Mouse (Mus musculus) layer of hippocampus, adult 9-10 months (tissue): ENCODE measurements around the gene Efcab11.

Experiments
- DNase-seq: peaks from one replicate; pipeline ENCODE4 v3.0.0; 2022; ENCODE audit warnings: low spot score

Gene Efcab11

DNA sequence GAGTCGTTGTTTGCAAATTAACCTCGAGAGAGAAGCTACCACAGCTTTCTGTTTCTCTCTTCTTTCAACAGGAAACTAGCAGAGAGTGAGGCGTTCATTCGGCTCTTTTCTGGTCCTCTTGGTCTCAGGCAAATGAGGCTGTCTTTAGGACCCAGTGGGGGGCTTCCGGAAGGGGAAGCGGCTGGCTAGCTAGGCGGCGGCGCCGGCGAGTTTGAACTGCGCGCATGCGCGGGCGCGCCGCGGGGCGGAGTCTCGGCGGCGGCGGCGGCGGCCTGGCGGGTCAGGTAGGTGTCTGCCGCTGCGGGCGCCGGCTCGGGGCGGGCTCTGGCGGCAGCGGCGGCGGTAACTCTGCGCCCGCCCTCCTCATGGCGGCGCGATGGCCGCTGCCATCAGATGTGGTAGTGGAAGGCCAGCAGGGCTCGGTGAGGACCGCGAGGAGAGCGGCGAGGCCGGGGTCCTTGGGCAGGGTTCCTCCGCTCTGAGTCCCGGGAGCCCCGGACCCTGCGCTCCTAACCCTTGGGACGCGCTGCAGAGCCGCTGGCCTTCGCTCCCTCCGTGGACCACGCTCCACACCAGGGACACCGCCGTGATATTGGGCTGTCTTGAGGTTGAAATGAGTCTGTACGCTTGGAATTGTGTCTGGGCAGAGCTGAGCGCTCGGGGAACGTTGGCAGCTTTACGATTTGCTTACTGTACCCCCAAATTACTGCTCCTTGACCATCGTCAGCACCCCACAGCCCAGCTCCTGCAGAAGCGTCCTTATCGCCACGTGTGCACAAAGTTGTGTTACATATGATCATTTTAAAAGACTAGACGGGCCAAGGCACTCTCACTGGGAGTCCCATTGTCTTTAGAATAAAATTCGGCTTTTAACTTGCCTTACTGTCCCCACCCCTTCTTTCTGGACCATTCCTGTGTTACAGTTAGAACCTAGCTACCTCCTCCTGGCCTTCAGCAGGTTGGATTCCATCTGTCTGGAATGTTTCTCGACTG lies at the start of gene Efcab11, which contains the start of gene Tdp1:
TSS of gene Efcab11 (minus strand) at position 171 of the 993 bp plus-strand sequence.
TSS of gene Tdp1 (plus strand) at position 249 of the 993 bp plus-strand sequence.
- peak; percentile 43 for DNase-seq

- DNase-seq: no peak
Measured at GRCm38 (mm10) chr12:99933630-99934029, 49.4 kb upstream of the Efcab11 start.

GRCm38 (mm10) chr12:99932245-99932644 lies 48.0 kb upstream of the Efcab11 start:
- no peak for DNase-seq

GRCm38 (mm10) chr12:99929160-99929559 lies 44.9 kb upstream of the Efcab11 start:
- DNase-seq: no peak

GRCm38 (mm10) chr12:99928311-99928710 lies 44.1 kb upstream of the Efcab11 start:
- no peak for DNase-seq

- no peak for DNase-seq
Measured at GRCm38 (mm10) chr12:99923703-99924102, 39.5 kb upstream of the Efcab11 start.

DNA sequence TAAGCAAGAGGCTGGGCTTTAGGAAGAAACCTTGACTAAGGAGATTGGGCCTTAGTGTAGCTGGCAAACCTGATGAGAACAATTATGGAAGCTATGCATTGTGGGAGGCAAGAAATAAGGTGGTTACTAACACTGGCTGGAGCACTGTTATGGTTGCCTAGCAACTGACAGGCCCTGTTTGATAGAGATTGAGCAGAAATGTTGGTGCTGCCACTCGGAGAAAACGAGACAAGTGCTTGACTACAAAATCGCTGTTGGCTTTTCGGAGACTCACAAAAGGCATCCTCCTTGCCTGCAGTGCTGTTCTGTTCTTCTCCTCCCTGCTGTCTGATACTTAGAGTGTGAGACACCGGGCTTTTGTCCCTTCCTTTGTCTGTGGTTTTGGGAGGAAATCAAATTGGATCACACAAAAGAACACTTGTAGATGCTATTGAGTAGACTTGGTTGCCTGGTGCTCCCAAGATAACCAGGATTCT lies 38.9 kb upstream of the Efcab11 start:
- DNase-seq: no peak

- no peak for DNase-seq
Measured at GRCm38 (mm10) chr12:99921045-99921444, 36.8 kb upstream of the Efcab11 start.

DNA sequence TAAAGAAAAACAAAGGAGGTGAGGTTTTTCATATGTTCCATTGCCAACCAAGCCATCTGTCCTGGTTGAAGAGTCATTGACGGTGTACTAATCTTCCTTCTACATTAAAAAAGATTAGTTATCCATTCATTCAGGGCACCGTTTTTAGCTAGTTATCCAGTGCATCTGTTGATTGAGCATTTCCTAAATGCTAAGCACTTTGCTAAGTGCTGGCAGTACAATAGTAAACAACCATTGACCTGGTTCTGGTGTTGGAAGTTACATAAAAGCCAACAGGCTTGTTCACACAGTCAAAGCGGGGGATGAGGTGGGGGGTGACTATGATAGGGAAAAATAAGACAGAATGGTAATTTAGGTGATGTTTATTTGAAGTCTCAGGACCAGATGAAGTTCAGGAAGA lies 35.4 kb upstream of the Efcab11 start:
- no peak for DNase-seq

GRCm38 (mm10) chr12:99917800-99918427 lies 33.7 kb upstream of the Efcab11 start:
- DNase-seq: no peak

- no peak for DNase-seq
Measured at GRCm38 (mm10) chr12:99911466-99911865, 27.2 kb upstream of the Efcab11 start.

- DNase-seq: no peak
Measured at GRCm38 (mm10) chr12:99904537-99904936, 20.3 kb upstream of the Efcab11 start.

GRCm38 (mm10) chr12:99902867-99903370 lies 18.7 kb upstream of the Efcab11 start:
- DNase-seq: no peak

DNA sequence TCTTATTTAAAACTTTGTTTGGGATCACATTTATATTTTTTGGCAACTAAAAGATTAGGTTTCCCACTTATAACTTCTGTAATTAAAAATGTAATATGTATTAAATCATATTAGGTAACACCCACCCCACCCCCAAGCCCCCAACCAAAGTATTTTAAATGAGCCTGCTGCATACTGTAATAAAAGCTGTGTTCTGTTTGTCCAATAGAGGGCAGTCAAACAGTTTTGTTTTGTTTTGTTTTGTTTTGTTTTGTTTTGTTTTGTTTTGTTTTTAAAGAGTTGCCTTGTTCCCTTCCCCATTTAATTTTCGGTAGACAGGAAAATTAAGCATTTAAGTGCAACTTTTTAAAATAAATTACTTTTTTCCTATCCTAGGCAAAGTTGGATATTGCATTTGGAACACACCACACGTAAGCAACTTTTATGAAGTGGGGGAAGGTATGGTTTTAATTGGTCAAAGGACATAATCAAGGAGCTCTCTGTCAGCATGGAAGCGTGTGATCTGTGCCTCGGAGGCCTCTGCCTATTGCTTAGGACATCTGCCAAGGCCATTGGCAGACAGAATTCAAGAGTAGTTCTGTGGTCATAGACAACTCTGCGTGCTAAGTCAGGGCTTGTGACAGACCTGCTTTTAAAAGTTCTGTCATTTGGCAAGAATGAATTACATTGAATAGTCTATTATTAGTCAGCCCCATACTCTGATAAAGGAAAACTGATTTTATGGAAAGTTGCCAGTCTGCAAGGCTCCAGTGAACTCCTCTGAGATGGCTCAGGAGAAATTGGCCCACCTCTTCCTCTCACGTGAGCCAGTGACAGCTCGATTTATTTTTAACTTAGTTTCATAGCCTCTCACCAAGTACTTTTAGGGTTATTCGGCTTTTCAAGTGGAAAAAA lies 18.0 kb upstream of the Efcab11 start:
- DNase-seq: no peak

DNA sequence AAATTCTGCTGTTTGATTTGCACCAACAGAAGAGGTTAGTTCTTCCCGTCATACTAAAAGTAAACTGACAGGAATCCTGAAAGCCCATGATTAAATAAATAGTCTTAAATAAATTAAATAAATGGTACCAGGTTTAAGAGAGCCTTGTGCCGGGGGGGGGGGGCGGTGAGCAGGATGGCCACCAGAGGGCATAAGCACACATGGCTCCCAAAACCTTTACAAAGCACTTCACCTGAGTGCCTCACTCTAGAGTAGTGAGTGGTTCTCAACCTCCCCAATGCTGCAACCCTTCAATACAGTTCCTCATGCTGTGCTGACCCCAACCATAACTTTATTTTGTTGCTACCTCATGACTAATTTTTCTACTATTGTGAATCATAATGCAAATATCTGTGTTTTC lies 15.8 kb upstream of the Efcab11 start:
- no peak for DNase-seq

GRCm38 (mm10) chr12:99898248-99898870 lies 14.1 kb upstream of the Efcab11 start:
- no peak for DNase-seq

DNA sequence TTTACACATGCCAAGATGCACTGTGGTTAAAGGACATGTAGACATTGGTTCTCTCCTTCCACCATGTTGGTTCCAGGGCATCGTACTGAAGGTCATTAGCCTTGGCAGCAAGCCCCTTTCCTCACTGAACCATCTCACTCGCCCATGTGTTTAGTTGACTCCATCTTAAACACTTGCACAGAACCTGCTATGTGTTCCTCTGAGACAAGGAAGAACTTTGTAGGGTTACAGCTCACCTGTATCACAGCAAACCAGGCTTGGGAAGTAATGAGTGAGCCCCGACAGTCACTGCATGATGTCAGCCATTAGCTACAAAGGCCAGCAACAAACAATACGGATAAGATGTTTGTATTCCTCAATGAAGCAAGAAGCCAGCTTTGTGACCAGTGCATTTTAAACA lies 13.6 kb upstream of the Efcab11 start:
- DNase-seq: no peak

GRCm38 (mm10) chr12:99885282-99885901 lies 1.2 kb upstream of the Efcab11 start:
- DNase-seq: no peak

DNA sequence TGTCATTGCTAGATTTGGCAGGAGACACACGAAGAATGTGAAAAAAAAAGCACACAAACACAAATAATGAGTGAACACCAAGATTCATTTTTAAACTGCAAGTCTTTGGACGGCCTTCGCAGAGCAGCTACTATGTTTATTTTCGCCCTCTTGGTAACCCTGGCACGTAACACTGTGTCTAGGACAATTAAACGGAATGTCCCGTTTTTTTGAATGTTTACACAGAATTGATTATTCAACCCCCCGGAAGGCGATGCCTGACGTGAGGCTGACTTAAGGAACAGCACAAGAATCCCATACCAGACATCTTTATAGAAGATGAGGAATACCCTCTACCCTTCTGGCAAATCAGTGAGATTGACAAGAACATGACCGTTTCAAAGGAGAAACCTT lies 530 bp downstream of the Efcab11 start:
- DNase-seq: no peak

- peak; percentile 50 for DNase-seq
Measured at GRCm38 (mm10) chr12:99883000-99883712, 1.1 kb downstream of the Efcab11 start.
